Mouse (Mus musculus) lung, embryonic 14.5 days (tissue): ENCODE results near the gene Tnrc6b. TPM values are rescaled to one million over a fixed set of nuclear protein-coding genes. Genes with fewer than 3 reads are reported as not detected.

Source experiments
- ATAC-seq: fragments of 200-750 bp; cut with Nextera tagmentation; 2 replicates; pipeline ENCODE4 v1.8.0; 2017; ENCODE audit warnings: mild to moderate bottlenecking, moderate TSS enrichment, moderate library complexity; ENCODE audit not compliant: insufficient read depth
- DNase-seq: peaks from one replicate; pipeline ENCODE4 v3.0.0-alpha.2; 2015
- H3K27ac ChIP-seq: fragments of 300-500 bp; sonication (generic); 2 replicates; pipeline ENCODE4 v1.5.1; 2014; ENCODE audit warnings: low read depth, mild to moderate bottlenecking, moderate library complexity
- H3K27me3 ChIP-seq: fragments of 300-500 bp; sonication (generic); 2 replicates; pipeline ENCODE4 v1.6.1; 2014; ENCODE audit warnings: low read length, control low read depth; ENCODE audit not compliant: insufficient read depth
- H3K36me3 ChIP-seq: fragments of 300-500 bp; sonication (generic); 2 replicates; pipeline ENCODE4 v1.6.1; 2014; ENCODE audit warnings: control low read depth; ENCODE audit not compliant: insufficient read depth
- H3K4me1 ChIP-seq: fragments of 300-500 bp; sonication (generic); 2 replicates; pipeline ENCODE4 v1.6.1; 2014; ENCODE audit warnings: antibody characterized with exemption, control low read depth; ENCODE audit not compliant: insufficient read depth
- H3K4me2 ChIP-seq: fragments of 300-500 bp; sonication (generic); 2 replicates; pipeline ENCODE4 v1.6.1; 2014; ENCODE audit warnings: mild to moderate bottlenecking
- H3K4me3 ChIP-seq: fragments of 300-500 bp; sonication (generic); 2 replicates; pipeline ENCODE4 v1.5.1; 2014; ENCODE audit warnings: low read depth, low read length
- H3K9ac ChIP-seq: fragments of 300-500 bp; sonication (generic); 2 replicates; pipeline ENCODE4 v1.6.1; 2014
- H3K9me3 ChIP-seq: fragments of 300-500 bp; sonication (generic); 2 replicates; pipeline ENCODE4 v1.6.1; 2016; ENCODE audit warnings: low read depth, low read length, control low read depth
- CTCF ChIP-seq: IDR thresholded peaks from 2 replicates; pipeline ENCODE4 v1.5.1; 2016; ENCODE audit warnings: antibody characterized with exemption, low read depth
- WGBS: fragments of 180-500 bp; shearing (Covaris S2); extraction: QIAGEN DNeasy Blood & Tissue Kit; methylation state at CpG from one replicate; pipeline ENCODE4 v1.1.7; 2014; 5-methylcytosine and 5-hydroxymethylcytosine counted together
- polyA plus RNA-seq: library from polyadenylated mRNA; unstranded; fragments of >200 nt; fragmentation: Nextera tagmentation; extraction: Ambion mirVana; gene quantifications from 2 replicates; pipeline ENCODE4 v1.2.1, GENCODE M21; 2014

Tnrc6b gene
- polyA plus RNA-seq, 1 experiment from 2014 or later = 17.5 TPM

GRCm38 (mm10) chr15:80910183-80910582 is 199.1 kb downstream of the Tnrc6b start:
- Histone ChIP-seq H3K36me3 (peaks cover 64% of the 10 kb centered on the region), H3K27me3 (no peaks in the 10 kb centered on the region)
- WGBS = 86% methylated on average over 3 of the region's 3 CpGs

DNA sequence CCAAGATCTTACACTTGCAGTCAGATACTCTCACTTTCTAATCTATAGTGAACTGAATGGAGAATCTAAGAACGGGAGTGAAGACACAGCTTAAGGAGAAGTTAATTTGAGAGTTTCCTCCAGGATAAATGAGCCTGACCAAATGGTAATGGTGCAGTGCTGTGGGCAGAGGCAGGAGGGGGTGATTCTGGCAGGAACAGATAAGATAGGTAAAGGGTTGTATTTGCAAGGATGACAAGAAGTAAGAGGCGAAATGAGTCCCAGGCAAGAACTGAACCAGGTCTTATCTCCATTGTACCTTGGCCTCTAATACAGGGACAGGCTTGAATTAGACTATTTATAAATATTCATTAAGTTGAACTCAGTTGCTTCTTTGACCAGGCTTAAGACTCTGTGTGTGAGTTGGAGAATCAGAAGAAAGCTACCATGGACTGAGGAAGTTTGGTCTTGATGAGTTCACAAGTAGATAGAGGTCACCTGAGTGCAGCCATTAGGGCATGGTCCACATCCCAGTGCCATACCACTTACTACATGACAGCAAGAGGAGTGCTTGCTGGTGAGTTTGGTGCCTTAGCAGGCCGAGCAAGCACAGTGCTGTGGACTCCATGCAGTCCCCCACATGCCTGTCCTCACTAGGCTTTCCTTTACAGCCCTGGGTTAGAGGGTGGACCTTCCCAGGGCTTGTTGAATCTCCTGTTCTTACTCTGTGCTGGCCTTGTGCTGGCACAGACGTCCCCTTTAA is 199.8 kb downstream of the Tnrc6b start:
- Histone ChIP-seq H3K9me3 (no peaks in the 10 kb centered on the region), H3K36me3 (peaks cover 62% of the 10 kb centered on the region), H3K4me3 (no peak overlapping the region), H3K27ac (no peak overlapping the region), H3K4me1 (no peaks in the 10 kb centered on the region), H3K9ac (no peak overlapping the region), H3K4me2 (no peak overlapping the region), H3K27me3 (no peaks in the 10 kb centered on the region)
- ATAC-seq (no peak; the same call in 1 of the 2 replicates), DNase-seq (no peak)
- 83% methylated on average over 4 of the region's 4 CpGs for WGBS
- TF ChIP-seq CTCF = no peak

More at GRCm38 (mm10) chr15:80910183-80910582, 199.1 kb downstream of the Tnrc6b start:
- ATAC-seq (no peak), DNase-seq (no peak)
- no peak for TF ChIP-seq CTCF
- H3K9ac ChIP-seq = no peak overlapping the region
- H3K9me3 ChIP-seq = no peaks in the 10 kb centered on the region
- no peak overlapping the region for H3K4me2 ChIP-seq
- H3K4me1 ChIP-seq = no peaks in the 10 kb centered on the region
- no peak overlapping the region for H3K27ac ChIP-seq
- H3K4me3 ChIP-seq = no peak overlapping the region

DNA sequence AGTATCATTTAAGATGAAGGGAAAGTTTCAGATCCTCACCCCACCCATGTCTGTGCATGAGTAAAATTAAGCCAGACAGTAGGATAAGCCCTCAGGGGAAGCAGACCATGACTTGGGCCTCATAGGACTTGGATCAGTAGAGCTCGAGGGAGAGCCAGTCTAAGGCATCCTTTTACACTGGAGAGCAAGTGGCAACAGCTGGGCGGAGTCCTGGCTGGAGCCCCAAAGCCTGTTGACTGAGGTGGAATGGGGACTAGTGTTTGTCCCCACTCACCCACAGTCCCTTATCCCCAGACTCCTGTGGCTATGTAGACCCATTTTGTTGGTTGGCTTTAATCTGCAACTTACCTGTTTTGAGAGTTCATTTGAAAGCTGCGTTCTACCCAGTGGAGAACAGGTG is 201.1 kb downstream of the Tnrc6b start:
- no peaks in the 10 kb centered on the region for H3K4me1 ChIP-seq
- H3K36me3 ChIP-seq = peaks cover 61% of the 10 kb centered on the region
- H3K4me3 ChIP-seq = no peak overlapping the region
- H3K27ac ChIP-seq = no peak overlapping the region
- DNase-seq (no peak), ATAC-seq (no peak)
- H3K9me3 ChIP-seq = no peaks in the 10 kb centered on the region
- TF ChIP-seq CTCF = no peak
- no peak overlapping the region for H3K9ac ChIP-seq
- no peaks in the 10 kb centered on the region for H3K27me3 ChIP-seq
- 88% methylated on average over 3 of the region's 3 CpGs for WGBS
- H3K4me2 ChIP-seq = no peak overlapping the region

DNA sequence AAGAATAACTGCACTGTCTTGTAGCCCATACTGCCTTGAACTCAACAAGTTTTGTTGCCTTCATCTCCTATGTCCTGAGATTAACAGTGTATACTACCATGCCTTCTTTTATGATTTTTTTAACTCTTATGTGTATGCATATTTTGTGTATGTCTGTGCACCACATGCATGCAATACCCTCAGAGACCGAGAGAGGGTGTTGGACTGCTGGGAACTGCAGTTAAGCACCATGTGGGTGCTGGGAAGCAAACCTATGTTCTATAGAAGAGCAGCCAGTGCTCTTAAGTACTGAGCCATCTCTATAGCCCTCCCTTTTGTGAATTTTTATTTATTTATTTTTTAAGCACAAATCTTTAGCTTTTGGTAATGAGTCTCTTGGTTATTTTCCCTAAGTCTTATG is 202.7 kb downstream of the Tnrc6b start:
- WGBS = 93% methylated on average over 1 of the region's 1 CpGs
- ATAC-seq (no peak), DNase-seq (no peak)
- peaks cover 71% of the 10 kb centered on the region for H3K36me3 ChIP-seq
- H3K4me3 ChIP-seq = no peak overlapping the region
- H3K9ac ChIP-seq = no peak overlapping the region
- no peak overlapping the region for H3K4me2 ChIP-seq
- no peaks in the 10 kb centered on the region for H3K27me3 ChIP-seq
- H3K4me1 ChIP-seq = no peaks in the 10 kb centered on the region
- H3K9me3 ChIP-seq = no peaks in the 10 kb centered on the region
- no peak for TF ChIP-seq CTCF
- no peak overlapping the region for H3K27ac ChIP-seq

GRCm38 (mm10) chr15:80915850-80916249 is 204.7 kb downstream of the Tnrc6b start:
- Histone ChIP-seq H3K27me3 (no peaks in the 10 kb centered on the region), H3K4me3 (no peak overlapping the region), H3K36me3 (peaks cover 87% of the 10 kb centered on the region), H3K4me1 (no peaks in the 10 kb centered on the region), H3K4me2 (no peak overlapping the region), H3K9ac (no peak overlapping the region), H3K9me3 (no peaks in the 10 kb centered on the region), H3K27ac (no peak overlapping the region)
- TF ChIP-seq CTCF = no peak
- ATAC-seq (no peak), DNase-seq (peak; percentile 17)
- WGBS = 76% methylated on average over 2 of the region's 2 CpGs

DNA sequence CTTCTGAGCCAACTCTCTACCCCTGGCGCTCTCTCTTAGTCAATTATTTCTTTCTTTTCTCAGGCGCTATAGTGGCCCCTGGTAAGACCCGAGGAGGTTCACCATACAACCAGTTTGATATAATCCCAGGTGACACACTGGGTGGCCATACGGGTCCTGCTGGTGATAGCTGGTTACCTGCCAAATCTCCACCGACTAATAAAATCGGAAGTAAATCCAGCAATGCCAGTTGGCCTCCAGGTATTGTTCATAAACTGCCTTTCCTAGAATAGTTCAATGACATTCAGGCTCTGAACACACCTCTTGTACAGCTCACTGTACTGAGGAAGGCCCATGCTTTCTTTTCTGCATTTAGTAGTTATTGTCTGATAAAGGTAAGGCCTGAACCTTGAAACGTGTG is 205.5 kb downstream of the Tnrc6b start:
- no peak for TF ChIP-seq CTCF
- Histone ChIP-seq H3K27me3 (no peaks in the 10 kb centered on the region), H3K4me3 (no peak overlapping the region), H3K9me3 (no peaks in the 10 kb centered on the region), H3K4me1 (no peaks in the 10 kb centered on the region), H3K36me3 (peaks cover 87% of the 10 kb centered on the region), H3K9ac (no peak overlapping the region), H3K27ac (no peak overlapping the region), H3K4me2 (no peak overlapping the region)
- ATAC-seq = no peak
- no peak for DNase-seq
- 92% methylated on average over 7 of the region's 7 CpGs for WGBS

DNA sequence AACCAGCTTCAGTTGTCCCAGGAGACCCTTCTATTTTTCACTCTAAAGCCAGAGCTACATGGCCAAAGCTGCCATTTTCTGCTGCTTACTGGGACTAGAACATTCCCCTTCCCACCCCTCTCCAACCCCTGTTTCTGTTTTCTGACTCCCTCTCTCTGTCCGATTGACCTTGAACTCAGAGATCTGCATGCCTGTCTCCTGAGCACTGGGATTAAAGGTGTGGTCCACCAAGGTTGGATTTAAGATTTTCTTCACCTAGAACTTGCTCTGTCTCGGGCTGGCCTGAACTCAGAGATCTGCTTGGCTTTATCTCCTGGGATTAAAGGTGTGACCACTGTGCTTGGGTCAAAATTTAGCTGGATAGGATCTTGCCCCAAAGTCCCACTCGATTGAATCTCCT is 209.2 kb downstream of the Tnrc6b start:
- H3K27me3 ChIP-seq = no peaks in the 10 kb centered on the region
- TF ChIP-seq CTCF = no peak
- no peaks in the 10 kb centered on the region for H3K4me1 ChIP-seq
- WGBS = 97% methylated on average over 3 of the region's 3 CpGs
- no peak for DNase-seq
- no peak overlapping the region for H3K4me3 ChIP-seq
- no peaks in the 10 kb centered on the region for H3K9me3 ChIP-seq
- no peak overlapping the region for H3K9ac ChIP-seq
- ATAC-seq = no peak
- peaks cover 88% of the 10 kb centered on the region for H3K36me3 ChIP-seq
- no peak overlapping the region for H3K4me2 ChIP-seq
- no peak overlapping the region for H3K27ac ChIP-seq
